Mouse (Mus musculus): Measurements from ENCODE around the gene Yme1l1. TPM values are rescaled to one million over a fixed set of nuclear protein-coding genes. Genes with fewer than 3 reads are reported as not detected.

Yme1l1 gene
- total RNA-seq (2015) (73.7 and 86.4 TPM in 2 replicates), total RNA-seq (2017) (88.8 and 105 TPM in 2 replicates)

DNA sequence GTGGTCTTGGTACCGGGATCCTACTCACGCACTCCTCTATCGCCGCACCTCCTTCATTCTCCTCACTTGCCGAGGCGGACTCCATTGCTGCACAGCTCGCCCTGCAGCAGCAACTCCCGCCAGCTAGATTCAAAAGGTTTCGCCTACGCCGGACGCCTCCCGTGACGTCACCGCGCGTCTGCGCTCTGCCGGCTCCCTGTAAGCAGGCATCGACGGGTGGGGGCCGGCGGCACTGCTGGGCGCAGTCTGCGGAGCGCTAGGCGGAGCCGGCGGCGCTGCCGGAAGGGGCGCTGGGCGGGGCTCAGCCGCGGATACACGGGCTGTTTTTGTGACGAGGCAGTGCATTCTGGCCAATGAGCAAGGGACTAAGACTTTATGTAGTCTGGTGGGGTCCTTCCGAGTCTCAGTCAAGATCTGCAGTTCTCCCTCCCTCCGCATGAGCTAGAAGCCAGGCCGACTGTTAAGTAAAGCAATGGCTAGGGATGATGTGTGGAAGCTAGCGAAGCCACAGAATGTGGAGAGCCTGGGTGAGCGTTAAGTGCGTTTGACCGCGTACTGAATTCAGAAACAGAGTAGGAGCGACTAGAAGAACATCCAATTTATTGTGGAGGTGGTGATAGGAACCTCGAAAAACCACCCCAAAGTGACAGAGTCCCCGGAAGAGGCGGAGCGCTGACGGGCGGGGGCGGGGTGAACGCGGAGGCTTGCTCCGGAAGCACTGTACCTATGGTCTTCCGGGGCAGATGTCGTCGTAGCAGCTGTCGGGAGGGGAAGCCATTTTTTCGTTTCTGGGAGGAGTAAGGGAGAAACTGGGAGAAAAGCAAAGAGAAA, at the start of gene Yme1l1, which contains the start of gene Mastl:
Gene Yme1l1, plus strand, starts transcription at position 593 of the 831 bp plus-strand sequence.
Gene Mastl, minus strand, starts transcription at position 248 of the 831 bp plus-strand sequence.
- peak; percentile 85 for ATAC-seq (replicated peaks; ENCODE audit: poor library complexity)

- ATAC-seq (replicated peaks; ENCODE audit: poor library complexity): no peak
Observed at GRCm38 (mm10) chr2:23119573-23119972, 36.6 kb upstream of the Yme1l1 start.

- peak; percentile 9 for ATAC-seq (replicated peaks; ENCODE audit: poor library complexity)
Observed at GRCm38 (mm10) chr2:23155199-23155621, 959 bp upstream of the Yme1l1 start.

GRCm38 (mm10) chr2:23156608-23157081, 476 bp downstream of the Yme1l1 start:
- ATAC-seq (replicated peaks; ENCODE audit: poor library complexity): peak; percentile 43

GRCm38 (mm10) chr2:23172305-23172704, 16.1 kb downstream of the Yme1l1 start:
- ATAC-seq (replicated peaks; ENCODE audit: poor library complexity): peak; percentile 42; the same call in 1 of the 2 replicates

- ATAC-seq (replicated peaks; ENCODE audit: poor library complexity): no peak
Observed at GRCm38 (mm10) chr2:23194366-23194765, 38.2 kb downstream of the Yme1l1 start.

DNA sequence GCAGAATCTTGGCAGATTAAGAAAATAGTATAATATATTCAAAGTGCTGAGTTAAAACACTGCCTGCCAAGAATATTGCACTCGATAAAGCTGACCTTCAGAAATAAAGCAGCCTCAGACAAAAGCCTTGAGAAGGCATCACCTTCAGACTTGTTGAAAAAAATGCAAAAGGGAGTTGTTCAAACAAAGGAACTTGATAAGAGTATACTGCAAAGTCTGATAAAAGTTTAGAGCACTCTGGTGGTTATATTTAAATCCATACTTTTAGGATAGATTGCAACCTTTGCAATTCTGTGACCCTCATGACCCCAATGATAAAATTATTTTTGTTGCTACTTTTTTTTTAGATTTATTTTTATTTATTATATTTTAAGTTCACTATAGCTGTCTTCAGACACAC, 44.9 kb downstream of the Yme1l1 start:
- peak; percentile 74 for ATAC-seq (replicated peaks; ENCODE audit: poor library complexity)

GRCm38 (mm10) chr2:23202900-23203670, 46.9 kb downstream of the Yme1l1 start:
- ATAC-seq (replicated peaks; ENCODE audit: poor library complexity): no peak

DNA sequence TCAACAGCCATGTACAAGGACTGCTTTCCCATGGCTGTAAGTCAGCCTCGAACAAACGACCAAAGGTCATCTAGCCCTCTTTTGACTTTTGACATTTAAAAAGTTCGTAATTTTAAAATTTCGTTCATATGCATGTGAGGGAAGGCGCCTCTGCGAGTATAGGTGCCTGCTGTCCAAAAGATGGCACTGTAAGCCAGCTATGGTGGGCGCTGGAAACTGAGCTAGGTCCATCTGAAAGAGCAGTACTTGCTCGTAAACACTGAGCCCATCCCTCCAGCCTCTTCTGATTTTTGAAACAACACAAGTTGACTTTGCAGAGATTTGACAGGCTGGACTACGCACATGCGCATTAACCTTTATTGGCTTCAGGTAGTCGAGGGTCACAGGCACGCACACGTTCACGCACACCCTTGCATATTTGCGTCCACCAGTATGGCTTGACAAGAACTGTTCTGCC, 50.9 kb downstream of the Yme1l1 start, which contains the start of gene 4931423N10Rik:
Gene 4931423N10Rik, plus strand, starts transcription at position 407 of the 457 bp plus-strand sequence.
- ATAC-seq (replicated peaks; ENCODE audit: poor library complexity): no peak

DNA sequence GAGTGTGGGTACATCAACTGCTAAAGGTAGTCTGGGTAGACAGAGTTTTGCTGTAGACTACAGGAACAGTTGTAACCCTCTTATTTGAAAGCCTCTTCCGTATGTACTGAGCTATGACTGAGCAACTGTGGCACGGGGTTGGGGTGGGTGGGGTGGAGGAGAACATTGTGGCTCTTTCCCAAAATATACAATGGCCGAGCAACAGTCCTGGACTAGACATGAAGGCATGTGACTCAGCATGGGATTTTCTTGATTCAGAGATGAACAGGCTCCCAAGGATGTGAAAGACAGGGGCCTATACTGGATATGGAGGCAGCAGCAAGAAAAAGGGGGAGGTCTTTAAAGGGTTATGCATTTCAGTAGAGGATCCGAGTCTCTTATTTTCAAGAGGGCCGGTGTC, 57.5 kb downstream of the Yme1l1 start:
- ATAC-seq (replicated peaks; ENCODE audit: poor library complexity): no peak

GRCm38 (mm10) chr2:23225199-23225598, 69.0 kb downstream of the Yme1l1 start:
- no peak for ATAC-seq (replicated peaks; ENCODE audit: poor library complexity)

GRCm38 (mm10) chr2:23228463-23228862, 72.3 kb downstream of the Yme1l1 start:
- ATAC-seq (replicated peaks; ENCODE audit: poor library complexity): peak; percentile 70

GRCm38 (mm10) chr2:23234065-23234773, 78.0 kb downstream of the Yme1l1 start:
- ATAC-seq (replicated peaks; ENCODE audit: poor library complexity): peak; percentile 37; the same call in 1 of the 2 replicates

Other genes with a start within 250 kb of the Yme1l1 start
- gene Abi1, start 116.1 kb upstream of the Yme1l1 start, total RNA-seq (2015): 82.2 and 84.2 TPM in 2 replicates
- 90.0 and 111 TPM in 2 replicates for gene Abi1, start 116.1 kb upstream of the Yme1l1 start, total RNA-seq (2017)
- gene Acbd5, start 88.2 kb upstream of the Yme1l1 start, total RNA-seq (2015): 18.2 and 18.5 TPM in 2 replicates
- gene Acbd5, start 88.2 kb upstream of the Yme1l1 start, total RNA-seq (2017): 21.1 and 32.2 TPM in 2 replicates
- gene Mastl, start 345 bp upstream of the Yme1l1 start, total RNA-seq (2015): 12.6 and 13.3 TPM in 2 replicates
- 8.6 and 12.6 TPM in 2 replicates for gene Mastl, start 345 bp upstream of the Yme1l1 start, total RNA-seq (2017)
- not detected in 2 replicates for gene 4931423N10Rik, start 51.1 kb downstream of the Yme1l1 start, total RNA-seq (2015)
- 0.62 TPM in 1 of 2 replicates, not detected in the other for gene 4931423N10Rik, start 51.1 kb downstream of the Yme1l1 start, total RNA-seq (2017)
- not detected in 2 replicates for gene Nxph2, start 164.9 kb downstream of the Yme1l1 start, total RNA-seq (2015)
- gene Nxph2, start 164.9 kb downstream of the Yme1l1 start, total RNA-seq (2017): not detected in 2 replicates

Measured in megakaryocyte progenitor cell, adult 5-6 weeks (primary cell).